ENCODE assay signal across 10 mouse cellular contexts in genomic region chr10:76815481-76815880, GRCm38 (mm10).
DNase-seq lines count a peak whose midpoint lies in the region; ATAC-seq lines count a peak whose summit lies in the region.
"Had no signal": no experiment of that assay in that cellular context is flagged by ENCODE, and none has a peak within 500 bp of the region (broad histone marks: within the 10 kb centered on the region; RNA-seq: fewer than 3 reads in every experiment).

No protein-coding gene starts in this region.

- no peak overlapping the region for H3K4me3 ChIP-seq in forebrain, embryonic 14.5 days (ENCODE audit: low read depth, low read length)
- no peak overlapping the region for H3K4me3 ChIP-seq in forebrain, embryonic 16.5 days (replicated peaks; ENCODE audit: low read length)
- H3K4me3 ChIP-seq in midbrain, embryonic 16.5 days (ENCODE audit: low read depth, low read length), result no peak overlapping the region
- H3K4me3 ChIP-seq: heart, embryonic 13.5 days; lung, embryonic 15.5 days had no signal

- no peak overlapping the region for H3K27ac ChIP-seq in forebrain, embryonic 14.5 days (ENCODE audit: low read depth, low read length)
- H3K27ac ChIP-seq in forebrain, embryonic 16.5 days (ENCODE audit: low read length), result no peak overlapping the region
- H3K27ac ChIP-seq in midbrain, embryonic 16.5 days (ENCODE audit: low read length), result 0 out of 2 replicates have a peak overlapping the region, but pooled peaks have one; percentile 33
- H3K27ac ChIP-seq: heart, embryonic 13.5 days; lung, embryonic 15.5 days had no signal

- H3K9ac ChIP-seq in forebrain, embryonic 14.5 days (ENCODE audit: low read length), result no peak overlapping the region
- no peak overlapping the region for H3K9ac ChIP-seq in forebrain, embryonic 16.5 days (replicated peaks; ENCODE audit: low read depth, low read length)
- no peak overlapping the region for H3K9ac ChIP-seq in midbrain, embryonic 16.5 days (ENCODE audit: low read depth, low read length)
- H3K9ac ChIP-seq: heart, embryonic 13.5 days; lung, embryonic 15.5 days had no signal

- H3K9me3 ChIP-seq in forebrain, embryonic 14.5 days (replicated peaks; ENCODE audit: control insufficient read depth, low read length), result no peaks in the 10 kb centered on the region
- no peaks in the 10 kb centered on the region for H3K9me3 ChIP-seq in forebrain, embryonic 16.5 days (ENCODE audit: control insufficient read depth, low read length)
- H3K9me3 ChIP-seq in midbrain, embryonic 16.5 days (replicated peaks; ENCODE audit: control insufficient read depth, low read length, poor library complexity, severe bottlenecking), result no peaks in the 10 kb centered on the region
- H3K9me3 ChIP-seq: G1E; heart, embryonic 13.5 days; lung, embryonic 15.5 days had no signal

- peak; percentile 16 for DNase-seq in forebrain, embryonic 14.5 days (ENCODE audit: low spot score)
- peak; percentile 74 for DNase-seq in brain, adult 2 months (ENCODE audit: low read depth, low spot score)
- DNase-seq in cerebellum, adult 9-10 months, result peak; percentile 80
- DNase-seq in thymus, postnatal 4 days, result no peak
- DNase-seq in right cerebral cortex, postnatal 4 days, result no peak

- no peaks in the 10 kb centered on the region for H3K36me3 ChIP-seq in forebrain, embryonic 14.5 days (ENCODE audit: control insufficient read depth, insufficient read depth, low read length)
- no peaks in the 10 kb centered on the region for H3K36me3 ChIP-seq in forebrain, embryonic 16.5 days (ENCODE audit: control insufficient read depth, insufficient read depth)
- H3K36me3 ChIP-seq in midbrain, embryonic 16.5 days (ENCODE audit: control insufficient read depth, insufficient read depth, low read length), result no peaks in the 10 kb centered on the region
- H3K36me3 ChIP-seq: G1E; heart, embryonic 13.5 days; lung, embryonic 15.5 days had no signal

- ATAC-seq in forebrain, embryonic 14.5 days, result no peak
- ATAC-seq in forebrain, embryonic 16.5 days, result no peak
- ATAC-seq in midbrain, embryonic 16.5 days, result no peak

- H3K27me3 ChIP-seq in forebrain, embryonic 14.5 days (replicated peaks; ENCODE audit: control insufficient read depth, insufficient read depth, low read length), result no peaks in the 10 kb centered on the region
- H3K27me3 ChIP-seq in forebrain, embryonic 16.5 days (replicated peaks; ENCODE audit: control insufficient read depth, insufficient read depth, low read length), result no peaks in the 10 kb centered on the region
- H3K27me3 ChIP-seq in midbrain, embryonic 16.5 days (ENCODE audit: control insufficient read depth, insufficient read depth, low read depth, low read length), result no peaks in the 10 kb centered on the region; the same call in 1 of the 2 replicates
- H3K27me3 ChIP-seq: heart, embryonic 13.5 days; lung, embryonic 15.5 days had no signal

- H3K4me1 ChIP-seq in forebrain, embryonic 14.5 days (ENCODE audit: control insufficient read depth, insufficient read depth, low read length), result no peaks in the 10 kb centered on the region; the same call in none of the 2 replicates
- peaks cover 7% of the 10 kb centered on the region for H3K4me1 ChIP-seq in forebrain, embryonic 16.5 days (replicated peaks; ENCODE audit: control insufficient read depth, insufficient read depth, low read length)
- peaks cover 8% of the 10 kb centered on the region; the same call in 1 of the 2 replicates for H3K4me1 ChIP-seq in midbrain, embryonic 16.5 days (ENCODE audit: control insufficient read depth, insufficient read depth, low read length)
- H3K4me1 ChIP-seq: lung, embryonic 15.5 days had no signal

- H3K4me2 ChIP-seq in forebrain, embryonic 14.5 days (ENCODE audit: low read length), result no peak overlapping the region
- H3K4me2 ChIP-seq in forebrain, embryonic 16.5 days (ENCODE audit: low read length), result no peak overlapping the region
- H3K4me2 ChIP-seq in midbrain, embryonic 16.5 days (ENCODE audit: low read length), result no peak overlapping the region
- H3K4me2 ChIP-seq: heart, embryonic 13.5 days; lung, embryonic 15.5 days had no signal

- 40% methylated on average over 4 of the region's 4 CpGs for WGBS in forebrain, embryonic 14.5 days
- 41% methylated on average over 4 of the region's 4 CpGs for WGBS in forebrain, embryonic 16.5 days
- WGBS in midbrain, embryonic 16.5 days, result 26% methylated on average over 4 of the region's 4 CpGs

Comparison
In these comparisons a context has a peak if more than half of its experiments do, and no peak if none do; other contexts are left out.
1. DNase-seq: peak in forebrain, embryonic 14.5 days (single experiment), brain, adult 2 months (single experiment) and cerebellum, adult 9-10 months (single experiment); none in thymus, postnatal 4 days (single experiment) and right cerebral cortex, postnatal 4 days (single experiment).